Mouse (Mus musculus): Measurements from ENCODE around the gene Olfr270. TPM values are rescaled to one million over a fixed set of nuclear protein-coding genes. Genes with fewer than 3 reads are reported as not detected.

Olfr270 gene
- polyA plus RNA-seq, 1 experiment = not detected

DNA sequence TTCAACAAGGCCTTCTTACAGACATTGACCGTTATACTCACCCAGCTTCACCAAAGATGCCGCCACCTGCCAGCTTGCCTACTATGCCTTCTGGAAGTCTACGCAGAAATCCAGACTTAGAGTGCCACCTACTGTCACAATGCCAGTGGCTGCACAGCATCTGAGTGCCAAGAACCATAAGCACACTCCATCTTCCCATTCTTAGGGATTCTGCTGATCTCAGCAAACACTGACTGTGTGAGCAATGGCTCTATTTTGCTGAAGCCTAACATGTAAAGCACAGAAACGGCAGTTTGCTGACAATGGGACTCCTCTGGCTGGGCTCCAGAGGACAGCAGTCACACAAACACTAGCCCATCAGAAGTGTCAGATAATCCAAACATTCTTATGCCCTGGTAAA lies 5.7 kb upstream of the Olfr270 start:
- Histone ChIP-seq H3K36me3 (ENCODE audit: control insufficient read depth, insufficient read depth, low read length) (no peaks in the 10 kb centered on the region), H3K4me1 (ENCODE audit: control insufficient read depth, insufficient read depth, low read length) (no peaks in the 10 kb centered on the region), H3K27me3 (ENCODE audit: control insufficient read depth, insufficient read depth, low read length) (no peaks in the 10 kb centered on the region), H3K4me3 (ENCODE audit: control insufficient read depth, low read depth, low read length) (no peak overlapping the region), H3K27ac (ENCODE audit: control insufficient read depth, insufficient read depth, low read depth, low read length) (no peak overlapping the region)
- TF ChIP-seq CTCF (IDR thresholded peaks at IDR 0.05; ENCODE audit: control insufficient read depth, insufficient read depth, insufficient replicate concordance, low read depth, low read length) = peak; percentile 26; the same call in 1 of the 2 replicates
- no peak for TF ChIP-seq POLR2A (IDR thresholded peaks at IDR 0.05; ENCODE audit: control insufficient read depth, low read depth, low read length)

- peaks cover 4% of the 10 kb centered on the region for H3K4me1 ChIP-seq (ENCODE audit: control insufficient read depth, insufficient read depth, low read length)
- no peak overlapping the region for H3K4me3 ChIP-seq (ENCODE audit: control insufficient read depth, low read depth, low read length)
- H3K36me3 ChIP-seq (ENCODE audit: control insufficient read depth, insufficient read depth, low read length) = no peaks in the 10 kb centered on the region
- H3K27ac ChIP-seq (ENCODE audit: control insufficient read depth, insufficient read depth, low read depth, low read length) = no peak overlapping the region
- no peak for TF ChIP-seq POLR2A (IDR thresholded peaks at IDR 0.05; ENCODE audit: control insufficient read depth, low read depth, low read length)
- TF ChIP-seq CTCF (IDR thresholded peaks at IDR 0.05; ENCODE audit: control insufficient read depth, insufficient read depth, insufficient replicate concordance, low read depth, low read length) = no peak
- no peaks in the 10 kb centered on the region for H3K27me3 ChIP-seq (ENCODE audit: control insufficient read depth, insufficient read depth, low read length)
Observed at GRCm38 (mm10) chr4:52985216-52985615, 20.9 kb downstream of the Olfr270 start.

DNA sequence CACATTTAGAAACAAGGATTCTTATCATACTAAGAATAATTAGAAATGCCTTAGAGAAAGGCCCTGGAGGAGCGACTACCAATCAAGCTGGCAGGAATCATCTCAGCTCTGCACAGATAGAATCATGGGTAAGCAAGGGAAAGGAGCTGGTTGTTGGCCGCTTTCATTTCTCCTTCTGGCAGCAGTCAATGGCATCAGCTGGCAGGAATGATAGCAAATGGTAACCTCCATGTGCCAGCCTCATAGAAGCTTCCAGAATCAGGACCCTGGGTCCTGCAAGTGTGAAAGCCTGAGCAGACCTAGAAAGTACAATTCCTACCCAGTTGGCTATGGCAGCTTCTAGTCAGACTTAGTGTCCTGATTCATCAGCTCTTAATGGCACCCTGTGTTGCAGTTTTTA lies 21.9 kb downstream of the Olfr270 start:
- Histone ChIP-seq H3K27me3 (ENCODE audit: control insufficient read depth, insufficient read depth, low read length) (no peaks in the 10 kb centered on the region), H3K36me3 (ENCODE audit: control insufficient read depth, insufficient read depth, low read length) (no peaks in the 10 kb centered on the region), H3K4me1 (ENCODE audit: control insufficient read depth, insufficient read depth, low read length) (peaks cover 4% of the 10 kb centered on the region), H3K4me3 (ENCODE audit: control insufficient read depth, low read depth, low read length) (no peak overlapping the region), H3K27ac (ENCODE audit: control insufficient read depth, insufficient read depth, low read depth, low read length) (no peak overlapping the region)
- no peak for TF ChIP-seq POLR2A (IDR thresholded peaks at IDR 0.05; ENCODE audit: control insufficient read depth, low read depth, low read length)
- no peak for TF ChIP-seq CTCF (IDR thresholded peaks at IDR 0.05; ENCODE audit: control insufficient read depth, insufficient read depth, insufficient replicate concordance, low read depth, low read length)

DNA sequence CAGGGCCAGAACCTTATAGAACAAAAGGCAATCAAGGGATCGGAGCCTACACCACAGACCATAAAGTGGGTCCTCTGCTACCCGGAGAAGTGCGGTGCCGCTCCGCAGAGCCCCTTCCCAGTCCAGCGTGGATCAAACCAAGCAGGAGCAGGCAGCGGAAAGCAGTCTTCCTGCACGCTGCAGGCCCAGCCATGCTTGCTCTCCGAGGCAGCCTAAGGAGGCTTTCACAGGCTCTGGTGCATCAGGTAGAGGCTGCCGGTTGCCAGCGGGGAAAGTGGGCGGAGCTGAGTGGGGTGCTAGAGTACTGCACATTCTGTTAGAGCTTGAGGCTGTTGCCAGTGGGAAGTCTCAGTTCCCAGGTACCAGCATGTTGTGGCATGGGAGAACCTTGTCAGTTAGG lies 24.9 kb downstream of the Olfr270 start, which contains the start of gene Nipsnap3a:
Nipsnap3a (plus strand) TSS at position 25 of the 400 bp plus-strand sequence.
- H3K4me3 ChIP-seq (ENCODE audit: control insufficient read depth, low read depth, low read length) = peak within 1 kb of the TSS; percentile 81
- no peak within 1 kb of the TSS for H3K27ac ChIP-seq (ENCODE audit: control insufficient read depth, insufficient read depth, low read depth, low read length)
- peaks cover 4% of the 10 kb centered on the region for H3K4me1 ChIP-seq (ENCODE audit: control insufficient read depth, insufficient read depth, low read length)
- peak; percentile 74; the same call in 1 of the 2 replicates for TF ChIP-seq POLR2A (IDR thresholded peaks at IDR 0.05; ENCODE audit: control insufficient read depth, low read depth, low read length)
- no peak for TF ChIP-seq CTCF (IDR thresholded peaks at IDR 0.05; ENCODE audit: control insufficient read depth, insufficient read depth, insufficient replicate concordance, low read depth, low read length)
- H3K27me3 ChIP-seq (ENCODE audit: control insufficient read depth, insufficient read depth, low read length) = no peaks in the 10 kb centered on the region
- no peaks in the 10 kb centered on the region for H3K36me3 ChIP-seq (ENCODE audit: control insufficient read depth, insufficient read depth, low read length)

DNA sequence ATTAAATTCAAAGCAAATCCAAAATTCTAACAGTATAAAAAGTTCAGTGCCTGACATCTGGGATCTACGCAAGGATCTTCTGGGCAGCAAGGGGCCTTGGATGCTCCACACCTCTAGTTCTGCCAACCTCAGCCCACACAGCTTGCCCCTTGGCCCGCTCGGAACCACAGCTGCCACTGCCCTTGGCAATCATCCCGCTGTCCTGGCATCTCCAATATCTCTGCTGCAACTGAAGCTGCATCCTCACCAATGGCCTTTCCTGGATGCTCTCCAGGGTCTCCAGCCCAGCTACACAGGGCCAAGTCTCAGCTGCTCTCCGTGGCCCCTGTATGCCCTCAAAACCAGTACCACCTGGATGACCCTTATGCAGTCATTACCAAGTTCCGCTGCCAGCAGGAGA lies 35.1 kb downstream of the Olfr270 start:
- no peaks in the 10 kb centered on the region for H3K4me1 ChIP-seq (ENCODE audit: control insufficient read depth, insufficient read depth, low read length)
- H3K27ac ChIP-seq (ENCODE audit: control insufficient read depth, insufficient read depth, low read depth, low read length) = no peak overlapping the region
- H3K4me3 ChIP-seq (ENCODE audit: control insufficient read depth, low read depth, low read length) = no peak overlapping the region
- TF ChIP-seq CTCF (IDR thresholded peaks at IDR 0.05; ENCODE audit: control insufficient read depth, insufficient read depth, insufficient replicate concordance, low read depth, low read length) (no peak), POLR2A (IDR thresholded peaks at IDR 0.05; ENCODE audit: control insufficient read depth, low read depth, low read length) (no peak)
- H3K36me3 ChIP-seq (ENCODE audit: control insufficient read depth, insufficient read depth, low read length) = no peaks in the 10 kb centered on the region
- H3K27me3 ChIP-seq (ENCODE audit: control insufficient read depth, insufficient read depth, low read length) = no peaks in the 10 kb centered on the region

DNA sequence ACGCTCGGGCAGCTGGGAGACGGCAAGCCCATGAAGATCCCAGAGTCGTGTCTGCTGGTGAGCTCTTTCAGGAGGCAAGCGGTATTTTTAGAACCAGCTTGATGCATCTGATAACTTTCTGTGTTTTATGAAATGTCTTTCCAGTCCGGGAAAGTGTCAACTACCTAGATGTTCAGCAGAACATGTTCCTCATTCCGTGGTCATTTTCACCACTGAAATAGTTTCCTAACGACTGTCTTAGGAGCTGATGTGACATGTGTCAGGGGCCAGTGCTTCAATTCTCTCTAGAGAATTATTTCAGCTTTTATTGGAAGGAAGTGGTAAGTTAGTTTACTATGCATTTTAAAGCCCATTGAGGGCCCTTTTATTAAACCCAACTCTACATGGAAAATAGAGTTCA lies 35.8 kb downstream of the Olfr270 start:
- Histone ChIP-seq H3K4me3 (ENCODE audit: control insufficient read depth, low read depth, low read length) (no peak overlapping the region), H3K27me3 (ENCODE audit: control insufficient read depth, insufficient read depth, low read length) (no peaks in the 10 kb centered on the region), H3K4me1 (ENCODE audit: control insufficient read depth, insufficient read depth, low read length) (no peaks in the 10 kb centered on the region), H3K27ac (ENCODE audit: control insufficient read depth, insufficient read depth, low read depth, low read length) (no peak overlapping the region), H3K36me3 (ENCODE audit: control insufficient read depth, insufficient read depth, low read length) (no peaks in the 10 kb centered on the region)
- TF ChIP-seq POLR2A (IDR thresholded peaks at IDR 0.05; ENCODE audit: control insufficient read depth, low read depth, low read length) (no peak), CTCF (IDR thresholded peaks at IDR 0.05; ENCODE audit: control insufficient read depth, insufficient read depth, insufficient replicate concordance, low read depth, low read length) (no peak)

DNA sequence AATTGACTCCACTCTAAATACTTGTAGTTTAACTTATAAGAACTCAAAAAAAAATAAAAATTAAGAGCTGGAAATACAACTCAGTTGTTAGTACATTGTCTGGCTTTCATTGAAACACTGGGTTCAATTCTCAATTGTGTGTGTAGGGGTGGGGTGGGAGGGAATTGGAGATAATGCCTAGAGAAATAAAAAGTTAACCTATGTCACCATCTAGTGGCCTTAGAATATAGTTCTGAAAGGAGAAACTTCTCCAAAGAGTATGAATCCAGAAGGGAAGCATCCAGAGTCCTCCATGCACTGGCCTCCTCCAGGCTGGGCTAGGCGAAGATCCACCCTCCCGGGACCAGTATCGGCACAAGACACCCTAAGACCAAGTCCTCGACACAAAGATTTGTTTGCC lies 44.8 kb downstream of the Olfr270 start:
- Histone ChIP-seq H3K27me3 (ENCODE audit: control insufficient read depth, insufficient read depth, low read length) (no peaks in the 10 kb centered on the region), H3K4me3 (ENCODE audit: control insufficient read depth, low read depth, low read length) (no peak overlapping the region), H3K36me3 (ENCODE audit: control insufficient read depth, insufficient read depth, low read length) (no peaks in the 10 kb centered on the region), H3K27ac (ENCODE audit: control insufficient read depth, insufficient read depth, low read depth, low read length) (no peak overlapping the region), H3K4me1 (ENCODE audit: control insufficient read depth, insufficient read depth, low read length) (peaks cover 5% of the 10 kb centered on the region)
- TF ChIP-seq CTCF (IDR thresholded peaks at IDR 0.05; ENCODE audit: control insufficient read depth, insufficient read depth, insufficient replicate concordance, low read depth, low read length) = no peak
- no peak for TF ChIP-seq POLR2A (IDR thresholded peaks at IDR 0.05; ENCODE audit: control insufficient read depth, low read depth, low read length)

- no peak for TF ChIP-seq POLR2A (IDR thresholded peaks at IDR 0.05; ENCODE audit: control insufficient read depth, low read depth, low read length)
- TF ChIP-seq CTCF (IDR thresholded peaks at IDR 0.05; ENCODE audit: control insufficient read depth, insufficient read depth, insufficient replicate concordance, low read depth, low read length) = no peak
- H3K36me3 ChIP-seq (ENCODE audit: control insufficient read depth, insufficient read depth, low read length) = no peaks in the 10 kb centered on the region
- H3K27ac ChIP-seq (ENCODE audit: control insufficient read depth, insufficient read depth, low read depth, low read length) = no peak overlapping the region
- peaks cover 5% of the 10 kb centered on the region for H3K4me1 ChIP-seq (ENCODE audit: control insufficient read depth, insufficient read depth, low read length)
- no peak overlapping the region for H3K4me3 ChIP-seq (ENCODE audit: control insufficient read depth, low read depth, low read length)
- no peaks in the 10 kb centered on the region for H3K27me3 ChIP-seq (ENCODE audit: control insufficient read depth, insufficient read depth, low read length)
Observed at GRCm38 (mm10) chr4:53009871-53010270, 45.5 kb downstream of the Olfr270 start.
